Mouse (Mus musculus) spleen, adult 2 months (tissue): Measurements from ENCODE around the gene Mocs1.

Experiments
- CTCF ChIP-seq: fragments of 200-500 bp; IDR thresholded peaks from 2 replicates; pipeline ENCODE4 v1.5.1; 2011; ENCODE audit warnings: mild to moderate bottlenecking, inconsistent platforms; ENCODE audit not compliant: insufficient read depth, insufficient read length, insufficient replicate concordance; ENCODE audit errors: extremely low read depth
- POLR2A ChIP-seq: fragments of 200-500 bp; IDR thresholded peaks from 2 replicates; pipeline ENCODE4 v1.6.1; 2011; ENCODE audit warnings: low read depth, low read length, inconsistent platforms

- TF ChIP-seq CTCF (no peak), POLR2A (no peak)
These were observed 25.0 kb upstream of the Mocs1 start for GRCm38 (mm10) chr17:49403151-49403550.
